Mouse (Mus musculus): ENCODE measurements at regions not wholly inside any gene's neighbourhood (a gene's known extent, or its start where the extent isn't known, plus 50 kb on each side); places are given as distances from the start of the nearest gene placed in this dataset.

GRCm38 (mm10) chr19:14891090-14891428, 293.2 kb upstream of the Tle4 start:
- no peak for DNase-seq (ENCODE audit: low spot score)

- no peak for DNase-seq (ENCODE audit: low spot score)
These were observed 292.6 kb upstream of the Tle4 start for GRCm38 (mm10) chr19:14890241-14891089.

- DNase-seq (ENCODE audit: low spot score), result no peak
These were observed 291.9 kb upstream of the Tle4 start for GRCm38 (mm10) chr19:14889794-14890193.

GRCm38 (mm10) chr19:14883707-14884421, 286.0 kb upstream of the Tle4 start:
- DNase-seq (ENCODE audit: low spot score), result no peak

- no peak for DNase-seq (ENCODE audit: low spot score)
These were observed 283.0 kb upstream of the Tle4 start for GRCm38 (mm10) chr19:14880818-14881217.

GRCm38 (mm10) chr19:14873986-14874385, 276.1 kb upstream of the Tle4 start:
- DNase-seq (ENCODE audit: low spot score), result no peak

GRCm38 (mm10) chr19:14871178-14871867, 273.5 kb upstream of the Tle4 start:
- no peak for DNase-seq (ENCODE audit: low spot score)

GRCm38 (mm10) chr19:14862654-14863468, 265.0 kb upstream of the Tle4 start:
- DNase-seq (ENCODE audit: low spot score), result peak; percentile 69

GRCm38 (mm10) chr19:14855036-14855435, 257.2 kb upstream of the Tle4 start:
- no peak for DNase-seq (ENCODE audit: low spot score)

GRCm38 (mm10) chr19:14853416-14853815, 255.6 kb upstream of the Tle4 start:
- no peak for DNase-seq (ENCODE audit: low spot score)

- no peak for DNase-seq (ENCODE audit: low spot score)
These were observed 251.7 kb upstream of the Tle4 start for GRCm38 (mm10) chr19:14849561-14849960.

- no peak for DNase-seq (ENCODE audit: low spot score)
These were observed 249.3 kb upstream of the Tle4 start for GRCm38 (mm10) chr19:14847120-14847519.

GRCm38 (mm10) chr19:14835629-14836028, 237.8 kb upstream of the Tle4 start:
- no peak for DNase-seq (ENCODE audit: low spot score)

- DNase-seq (ENCODE audit: low spot score), result no peak
These were observed 218.5 kb upstream of the Tle4 start for GRCm38 (mm10) chr19:14816354-14816753.

- DNase-seq (ENCODE audit: low spot score), result no peak
These were observed 208.9 kb upstream of the Tle4 start for GRCm38 (mm10) chr19:14806787-14807186.

- no peak for DNase-seq (ENCODE audit: low spot score)
These were observed 205.2 kb upstream of the Tle4 start for GRCm38 (mm10) chr19:14802909-14803650.

- DNase-seq (ENCODE audit: low spot score), result no peak
These were observed 203.8 kb upstream of the Tle4 start for GRCm38 (mm10) chr19:14801669-14802068.

- DNase-seq (ENCODE audit: low spot score), result no peak
These were observed 201.2 kb upstream of the Tle4 start for GRCm38 (mm10) chr19:14799002-14799401.

GRCm38 (mm10) chr19:14798417-14798816, 200.6 kb upstream of the Tle4 start:
- no peak for DNase-seq (ENCODE audit: low spot score)

GRCm38 (mm10) chr19:14795910-14796309, 198.1 kb upstream of the Tle4 start:
- DNase-seq (ENCODE audit: low spot score), result no peak

GRCm38 (mm10) chr19:14789992-14790391, 192.1 kb upstream of the Tle4 start:
- peak; percentile 33 for DNase-seq (ENCODE audit: low spot score)
